Mouse (Mus musculus) splenic B cell, adult 2 months (primary cell): ENCODE data around the gene 1810010H24Rik.
"Not testable (repeated sequence)": the region's sequence is repeated elsewhere in the genome, so short reads cannot be mapped to it uniquely, and the experiment has no call there.

Experiments used
- DNase-seq: peaks from one replicate; pipeline ENCODE4 v3.0.0-alpha.2; 2011; ENCODE audit warnings: low read depth, low spot score
- H3K27me3 ChIP-seq: 2 replicates; pipeline ENCODE4 v1.6.1; 2012; ENCODE audit warnings: mild to moderate bottlenecking, low read length, moderate library complexity, mixed read lengths; ENCODE audit not compliant: control insufficient read depth, poor library complexity, insufficient read depth, severe bottlenecking
- H3K36me3 ChIP-seq: 2 replicates; pipeline ENCODE4 v1.6.1; 2012; ENCODE audit warnings: mild to moderate bottlenecking, low read length, moderate library complexity, mixed read lengths; ENCODE audit not compliant: control insufficient read depth, poor library complexity, insufficient read depth, severe bottlenecking

1810010H24Rik gene

DNA sequence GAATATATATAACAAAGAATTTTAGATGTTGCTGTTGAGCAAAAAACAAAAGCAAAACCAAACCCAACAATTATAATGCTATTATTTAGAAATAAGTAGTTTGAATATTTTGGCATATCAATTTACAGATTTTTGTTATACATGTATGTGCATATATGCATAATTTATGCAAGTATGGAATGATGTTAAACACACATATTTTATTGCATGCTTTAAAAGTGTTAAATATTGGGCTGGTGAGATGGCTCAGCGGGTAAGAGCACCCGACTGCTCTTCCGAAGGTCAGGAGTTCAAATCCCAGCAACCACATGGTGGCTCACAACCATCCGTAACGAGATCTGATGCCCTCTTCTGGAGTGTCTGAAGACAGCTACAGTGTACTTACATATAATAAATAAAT is 5.8 kb upstream of the 1810010H24Rik start:
- not testable (repeated sequence) for DNase-seq, H3K36me3 ChIP-seq, H3K27me3 ChIP-seq

DNA sequence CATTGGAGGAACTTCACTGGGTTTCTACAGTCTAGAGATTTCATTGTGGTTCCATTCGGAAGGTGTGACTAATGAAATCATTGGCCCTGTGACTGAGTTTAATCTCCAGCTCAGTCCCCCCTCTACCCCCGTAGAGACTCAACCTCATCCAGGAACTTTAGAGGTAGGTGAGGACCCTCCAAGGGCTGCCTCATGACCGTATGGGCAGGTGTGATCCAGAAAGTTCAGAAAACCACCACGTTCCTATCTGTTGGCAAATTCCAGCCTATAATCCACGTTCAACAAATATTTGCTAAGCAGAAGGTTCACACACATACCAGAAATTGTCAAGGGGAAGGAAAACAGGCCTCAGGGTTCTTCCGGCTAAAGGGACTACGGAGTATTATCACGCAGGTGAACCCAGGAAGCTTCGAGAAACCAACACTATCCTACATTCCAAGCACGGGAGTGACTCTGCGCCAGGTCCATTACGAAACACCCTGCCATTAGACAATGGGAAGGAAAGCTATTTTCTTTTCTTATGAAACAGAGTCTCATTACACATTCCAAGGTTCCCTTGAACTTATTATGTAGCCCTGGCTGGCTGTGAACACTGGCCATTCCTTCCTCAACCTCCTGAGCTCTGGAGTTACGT is 3.3 kb upstream of the 1810010H24Rik start:
- no peak for DNase-seq
- no peaks in the 10 kb centered on the region; the same call in 1 of the 2 replicates for H3K27me3 ChIP-seq
- H3K36me3 ChIP-seq = no peaks in the 10 kb centered on the region

DNA sequence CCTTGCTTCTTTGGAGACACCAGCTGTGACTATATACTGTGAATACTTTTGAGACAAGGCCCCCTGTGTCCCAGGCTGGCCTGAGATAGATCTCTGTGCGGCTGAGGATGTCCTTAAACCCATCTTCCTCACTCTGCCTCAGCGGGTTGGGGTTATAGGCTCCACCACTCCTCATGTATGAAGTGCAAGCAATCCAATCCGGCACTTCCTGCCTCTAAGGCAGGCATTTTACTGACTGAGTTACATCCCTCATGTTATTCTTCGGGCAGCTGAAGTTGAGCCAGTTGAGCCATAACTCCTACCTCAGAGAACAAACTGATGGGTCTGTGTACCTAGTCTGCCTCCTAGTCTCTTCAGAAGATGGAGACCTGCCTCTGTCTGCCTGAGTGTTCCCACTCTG is 1.1 kb upstream of the 1810010H24Rik start:
- no peaks in the 10 kb centered on the region; the same call in 1 of the 2 replicates for H3K27me3 ChIP-seq
- no peaks in the 10 kb centered on the region for H3K36me3 ChIP-seq
- no peak for DNase-seq

DNA sequence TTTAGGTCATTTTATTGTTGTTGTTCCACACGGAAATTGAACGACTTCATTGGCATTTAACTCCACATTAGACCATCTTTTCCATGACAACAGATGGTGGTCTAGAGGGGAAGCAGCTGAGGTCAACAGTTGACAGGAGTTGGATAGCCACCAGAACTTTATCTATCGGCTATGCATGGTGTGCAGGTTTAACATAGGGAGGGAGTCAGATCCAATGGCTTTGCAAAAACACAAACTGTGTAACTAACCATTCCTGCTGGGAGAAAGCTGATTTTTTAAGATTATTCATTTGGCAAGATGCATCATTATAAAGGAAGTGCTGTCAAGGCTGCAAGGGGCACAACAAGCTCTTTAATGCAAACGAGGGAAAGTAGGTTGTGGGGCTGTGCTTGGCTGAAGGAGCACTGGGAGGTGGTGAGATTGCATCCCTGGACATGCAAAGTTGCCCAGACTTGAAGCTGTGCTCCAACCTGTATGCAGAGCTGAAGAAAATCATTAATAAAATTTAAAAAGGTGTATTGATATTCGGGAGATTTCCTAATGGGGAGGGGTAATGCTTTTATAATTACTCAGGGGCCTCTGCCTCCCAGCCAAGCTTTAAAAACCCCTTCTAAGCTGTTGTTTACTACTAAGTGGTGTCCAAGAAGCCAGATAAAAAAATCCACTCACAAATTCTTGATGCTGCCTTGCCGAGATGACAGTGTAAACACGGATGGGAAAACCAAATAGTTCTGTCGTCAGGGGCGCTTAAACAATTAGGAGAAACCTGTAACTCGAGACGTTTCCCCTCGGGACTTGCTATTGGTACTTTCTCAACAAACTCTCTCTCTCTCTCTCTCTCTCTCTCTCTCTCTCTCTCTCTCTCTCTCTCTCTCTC is 1.3 kb downstream of the 1810010H24Rik start:
- peak; percentile 61 for DNase-seq
- no peaks in the 10 kb centered on the region for H3K36me3 ChIP-seq
- H3K27me3 ChIP-seq = no peaks in the 10 kb centered on the region; the same call in 1 of the 2 replicates

DNA sequence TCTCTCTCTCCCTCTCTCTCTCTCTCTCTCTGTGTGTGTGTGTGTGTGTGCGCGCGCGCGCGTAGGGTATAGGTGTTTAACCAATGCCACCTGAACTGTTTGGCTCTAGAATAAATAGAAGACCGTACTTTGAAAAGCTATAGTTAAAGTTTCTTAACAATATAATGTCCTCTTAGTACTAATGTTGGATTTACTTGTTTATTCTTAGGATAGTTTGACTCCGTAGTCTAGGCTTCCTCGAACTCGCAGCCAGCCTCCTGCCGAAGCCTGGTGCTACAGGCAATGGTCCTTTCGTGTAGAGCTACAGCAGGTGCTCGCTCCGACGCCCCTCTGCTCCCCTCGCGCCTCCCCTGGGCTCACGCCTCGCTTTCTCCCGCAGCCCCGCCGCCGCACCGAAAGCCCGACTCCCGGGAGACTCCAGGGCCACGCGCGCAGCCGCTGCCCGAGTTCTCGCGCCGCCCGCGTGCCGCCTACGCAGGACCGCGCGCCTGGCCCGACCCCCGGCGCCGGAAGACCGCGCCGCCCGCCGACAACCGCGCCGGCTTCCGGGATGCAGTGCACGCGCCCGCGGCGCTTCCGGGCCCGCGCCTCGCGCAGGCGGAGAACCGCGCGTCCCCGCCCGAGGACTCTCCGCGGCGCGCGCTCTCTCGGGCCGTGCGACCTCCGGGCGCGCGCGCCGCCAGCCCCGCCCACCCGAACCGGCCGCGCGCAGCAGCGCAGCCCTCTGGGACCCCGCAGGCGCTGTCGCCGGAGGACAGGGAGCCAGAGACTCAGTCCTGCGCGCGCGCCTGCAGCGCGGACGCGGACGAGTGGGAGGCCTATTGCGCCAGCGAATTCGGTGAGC is 2.2 kb downstream of the 1810010H24Rik start:
- H3K27me3 ChIP-seq = no peaks in the 10 kb centered on the region; the same call in 1 of the 2 replicates
- DNase-seq = peak; percentile 90

DNA sequence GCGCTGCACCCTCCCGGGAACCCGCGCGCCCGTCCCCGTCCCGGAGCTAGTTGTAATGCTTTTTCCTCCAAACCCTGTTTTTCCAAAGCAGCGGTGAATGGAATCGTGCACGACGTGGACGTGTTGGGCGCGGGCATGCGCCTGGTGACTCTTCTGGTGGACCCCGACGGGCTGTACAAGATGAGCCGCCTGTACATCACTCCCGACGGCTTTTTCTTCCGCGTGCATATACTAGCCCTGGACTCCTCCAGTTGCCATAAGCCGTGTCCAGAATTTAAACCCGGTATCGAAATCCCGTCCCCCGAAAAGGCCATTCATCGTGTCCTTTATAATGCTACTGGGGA is 2.8 kb downstream of the 1810010H24Rik start:
- H3K36me3 ChIP-seq = no peaks in the 10 kb centered on the region
- H3K27me3 ChIP-seq = no peaks in the 10 kb centered on the region
- DNase-seq = no peak

More for the DNA sequence above, 2.2 kb downstream of the 1810010H24Rik start:
- H3K36me3 ChIP-seq = no peaks in the 10 kb centered on the region

DNA sequence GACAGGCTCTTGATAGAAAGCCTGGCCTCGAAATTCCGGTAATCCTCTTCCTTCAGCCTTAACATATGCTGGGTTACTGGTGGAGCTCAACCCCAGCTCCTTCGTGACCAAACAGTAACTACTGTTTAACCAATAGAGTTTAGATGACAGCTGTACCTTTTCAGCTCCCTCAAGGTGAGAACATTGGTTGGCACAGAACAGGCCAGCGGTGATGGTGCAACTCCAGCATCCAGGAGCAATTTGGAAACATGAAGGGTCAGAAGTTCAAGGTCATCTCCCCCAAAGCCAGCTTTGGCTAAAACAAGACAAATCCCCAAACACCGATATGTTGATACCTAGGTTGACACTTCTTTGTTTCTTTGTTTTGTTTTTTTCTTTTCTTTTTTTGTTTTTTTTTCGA is 3.3 kb downstream of the 1810010H24Rik start:
- DNase-seq = no peak

DNA sequence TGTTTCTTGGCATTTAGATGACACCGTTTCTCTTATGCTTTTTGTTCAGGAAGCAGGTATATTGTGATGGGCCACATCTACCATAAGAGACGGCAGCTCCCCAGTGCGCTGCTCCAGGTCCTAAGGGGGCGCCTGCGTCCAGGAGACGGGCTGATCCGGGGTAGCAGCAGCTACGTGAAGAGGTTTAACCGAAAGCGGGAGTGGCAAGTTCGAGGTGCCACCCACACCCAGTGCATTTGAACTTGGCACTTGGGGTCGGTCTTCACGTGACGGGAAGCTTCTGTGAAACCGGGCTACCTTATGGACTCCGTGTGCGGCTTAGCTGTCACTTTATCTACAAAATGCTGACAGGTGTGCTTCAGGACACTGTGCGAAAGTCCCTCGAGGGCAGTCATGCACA is 4.1 kb downstream of the 1810010H24Rik start:
- DNase-seq = peak; percentile 43
- H3K27me3 ChIP-seq = no peaks in the 10 kb centered on the region

More for the DNA sequence above, 3.3 kb downstream of the 1810010H24Rik start:
- Histone ChIP-seq H3K36me3 (no peaks in the 10 kb centered on the region), H3K27me3 (no peaks in the 10 kb centered on the region)

DNA sequence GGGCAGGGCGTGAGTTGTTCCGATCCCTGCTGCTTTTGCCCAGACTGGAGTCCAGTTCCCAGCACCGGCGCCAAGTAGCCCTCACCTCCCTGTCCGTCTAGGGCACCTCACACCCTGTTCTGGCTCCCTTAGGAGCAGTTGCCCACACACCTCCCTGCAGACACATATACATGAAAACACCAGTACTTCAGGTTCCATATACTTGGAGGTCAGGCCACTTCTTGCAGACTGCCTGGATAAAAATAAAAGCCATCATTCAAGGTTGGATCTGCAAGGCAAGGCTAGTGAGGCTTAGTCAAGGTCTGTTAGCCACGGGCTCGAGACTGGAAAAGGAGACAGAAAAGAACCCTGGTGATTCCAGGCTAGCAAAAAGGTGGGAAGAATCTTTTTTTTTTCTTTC is 6.2 kb downstream of the 1810010H24Rik start:
- Histone ChIP-seq H3K27me3 (no peaks in the 10 kb centered on the region), H3K36me3 (peaks cover 3% of the 10 kb centered on the region; the same call in 1 of the 2 replicates)
- no peak for DNase-seq

More for the DNA sequence above, 4.1 kb downstream of the 1810010H24Rik start:
- H3K36me3 ChIP-seq = no peaks in the 10 kb centered on the region

DNA sequence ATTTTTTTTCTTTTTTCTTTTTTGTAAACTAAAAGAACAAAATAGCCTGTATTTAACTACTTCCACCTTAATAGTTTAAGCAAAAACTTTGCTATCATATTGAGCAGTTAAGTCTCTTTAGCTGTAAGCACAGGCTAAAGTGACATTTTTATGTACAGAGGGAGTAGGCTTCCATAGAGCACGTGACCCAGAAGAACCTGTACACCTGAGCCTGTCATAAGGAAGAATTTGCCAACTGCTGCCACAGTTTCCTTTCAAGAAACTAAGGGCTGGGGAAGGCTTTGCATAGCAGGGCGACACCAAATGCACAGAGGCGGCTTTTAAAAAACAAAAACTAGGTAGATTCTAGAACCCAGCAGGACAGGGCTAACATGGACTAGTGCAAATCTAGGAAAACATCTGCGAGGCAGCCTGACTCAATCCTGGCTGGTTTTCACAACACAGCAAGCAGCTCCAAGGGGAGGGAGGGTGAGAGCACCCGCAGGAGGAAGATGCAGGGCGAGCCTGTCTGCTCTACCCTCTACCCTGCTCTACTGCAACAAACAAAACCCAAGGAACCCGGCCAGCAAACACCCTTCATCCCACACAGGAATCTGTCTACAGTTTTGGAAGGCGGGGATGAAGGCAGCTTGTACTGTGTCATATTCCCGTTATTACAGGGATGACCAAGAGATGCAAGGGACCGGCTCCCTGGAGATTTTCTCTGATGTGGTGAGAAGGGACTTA is 8.8 kb downstream of the 1810010H24Rik start:
- Histone ChIP-seq H3K36me3 (peaks cover 3% of the 10 kb centered on the region; the same call in 1 of the 2 replicates), H3K27me3 (no peaks in the 10 kb centered on the region)
- no peak for DNase-seq

DNA sequence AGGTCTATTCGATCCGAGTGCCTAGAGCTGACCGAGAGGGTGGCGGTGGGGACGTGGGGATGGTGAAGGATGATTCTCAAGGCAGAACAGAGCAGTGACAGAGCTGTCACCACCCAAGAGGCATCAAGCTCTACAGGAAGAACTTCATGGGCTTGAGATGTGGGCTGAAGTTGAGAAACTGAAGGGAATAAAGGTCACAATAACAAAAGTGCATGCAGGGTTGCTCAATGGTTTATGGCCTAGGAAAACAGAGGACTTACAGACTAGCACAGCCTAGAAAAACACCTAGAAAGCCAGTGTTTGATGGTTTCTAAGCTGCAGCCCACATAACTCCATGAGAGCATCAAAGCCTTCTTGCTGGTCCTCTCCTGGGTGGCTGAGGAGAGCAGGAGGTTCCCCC is 13.9 kb downstream of the 1810010H24Rik start:
- H3K36me3 ChIP-seq = peaks cover 17% of the 10 kb centered on the region
- DNase-seq = no peak

DNA sequence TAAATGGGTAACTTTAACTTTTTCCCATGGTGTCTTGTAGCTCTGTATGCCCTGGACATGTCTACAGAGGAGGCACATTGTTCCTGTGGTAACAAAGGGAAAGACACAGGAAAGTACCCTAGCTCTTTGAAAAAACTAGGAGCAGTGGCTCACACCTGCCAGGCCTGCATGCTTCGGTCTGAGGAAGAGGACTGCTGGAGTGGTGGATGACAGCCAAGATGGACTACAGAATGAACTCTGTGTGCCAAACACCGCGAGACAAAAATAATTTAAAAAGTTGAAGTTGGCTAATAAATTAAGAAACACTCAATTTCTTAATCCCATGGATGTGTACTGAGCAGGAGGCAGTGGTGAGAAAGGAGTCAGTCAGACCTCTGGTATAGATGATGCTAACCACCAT is 15.9 kb downstream of the 1810010H24Rik start:
- DNase-seq = no peak
- H3K36me3 ChIP-seq = peaks cover 15% of the 10 kb centered on the region
- H3K27me3 ChIP-seq = no peaks in the 10 kb centered on the region

More for the DNA sequence above, 13.9 kb downstream of the 1810010H24Rik start:
- H3K27me3 ChIP-seq = no peaks in the 10 kb centered on the region

DNA sequence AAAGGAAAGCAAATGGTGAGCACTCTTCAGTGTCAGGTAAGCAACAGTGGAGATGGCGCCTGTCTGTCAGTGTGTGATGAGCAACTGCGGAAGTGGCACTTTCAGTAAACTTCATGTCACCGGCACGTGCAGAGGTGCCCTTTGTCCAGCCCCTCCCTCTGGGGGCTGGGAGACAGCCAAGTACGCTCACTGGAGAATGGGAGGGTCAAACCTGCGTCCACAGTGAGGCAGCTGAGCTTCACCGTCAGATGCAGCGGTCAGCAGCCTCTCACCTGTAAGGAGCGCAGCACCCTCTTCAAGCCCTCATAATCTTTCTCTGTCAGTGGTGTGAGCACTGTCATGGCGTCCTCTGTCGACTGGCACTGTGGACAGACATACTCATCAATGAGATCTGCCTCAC is 17.9 kb downstream of the 1810010H24Rik start:
- Histone ChIP-seq H3K27me3 (no peaks in the 10 kb centered on the region), H3K36me3 (peaks cover 27% of the 10 kb centered on the region)
- DNase-seq = no peak

DNA sequence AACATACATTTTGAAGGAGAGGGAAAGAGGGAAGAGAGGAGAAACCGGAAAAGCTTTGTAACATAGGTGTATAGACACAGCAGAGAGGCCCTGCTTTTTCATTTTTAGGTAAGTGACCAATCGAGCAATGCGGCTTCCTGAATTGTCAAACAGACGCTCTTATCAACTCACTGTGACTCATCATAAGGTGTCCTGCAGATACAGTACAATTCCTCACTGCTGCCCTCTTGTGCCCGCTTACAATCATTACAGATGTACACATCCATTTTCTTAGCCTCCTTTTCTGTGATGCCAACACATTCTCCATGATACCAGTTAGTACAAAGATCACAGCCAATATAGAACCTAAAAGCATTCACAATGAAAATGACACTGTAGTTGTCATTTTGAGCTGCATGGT is 18.8 kb downstream of the 1810010H24Rik start:
- DNase-seq = peak; percentile 88
- H3K27me3 ChIP-seq = no peaks in the 10 kb centered on the region

More for the DNA sequence above, 18.8 kb downstream of the 1810010H24Rik start:
- H3K36me3 ChIP-seq = peaks cover 27% of the 10 kb centered on the region
